Mouse (Mus musculus) megakaryocyte, embryonic 14.5 days (primary cell): ENCODE data around the gene Tnfrsf11a. TPM values are rescaled to one million over a fixed set of nuclear protein-coding genes. Genes with fewer than 3 reads are reported as not detected.

Experiments
- H3K27me3 ChIP-seq: replicated peaks from 2 replicates; pipeline ENCODE3; 2012; ENCODE audit warnings: inconsistent platforms
- H3K36me3 ChIP-seq: replicated peaks from 2 replicates; pipeline ENCODE3; 2012; ENCODE audit warnings: low read length, inconsistent platforms, mixed read lengths
- H3K4me1 ChIP-seq: 2 replicates; pipeline ENCODE4 v1.6.1; 2012; ENCODE audit warnings: inconsistent platforms
- H3K4me3 ChIP-seq: replicated peaks from 2 replicates; pipeline ENCODE3; 2012; ENCODE audit warnings: moderate library complexity, mild to moderate bottlenecking, inconsistent platforms
- H3K9me3 ChIP-seq: 2 replicates; pipeline ENCODE4 v1.6.1; 2012; ENCODE audit warnings: inconsistent platforms
- FLI1 ChIP-seq: IDR thresholded peaks from 2 replicates; pipeline ENCODE4 v1.6.1; 2012; ENCODE audit warnings: low read length, inconsistent platforms, mixed read lengths
- GATA1 ChIP-seq: IDR thresholded peaks from 3 replicates; pipeline ENCODE4 v1.6.1; 2012; ENCODE audit warnings: mixed read lengths, low read length, inconsistent platforms, borderline replicate concordance
- polyA plus RNA-seq: library from polyadenylated mRNA; stranded (reverse); fragments of >175 nt; gene quantifications from 2 replicates; pipeline ENCODE4 v1.2.3, GENCODE M21; 2012; ENCODE audit warnings: low replicate concordance; ENCODE audit not compliant: insufficient read depth

Tnfrsf11a gene
- polyA plus RNA-seq, 1 experiment = 0.21 TPM

- TF ChIP-seq FLI1 (no peak), GATA1 (no peak)
- H3K9me3 ChIP-seq = peaks cover 3% of the 10 kb centered on the region; the same call in 1 of the 2 replicates
- no peak overlapping the region for H3K4me3 ChIP-seq
- no peaks in the 10 kb centered on the region for H3K36me3 ChIP-seq
- peaks cover 14% of the 10 kb centered on the region for H3K27me3 ChIP-seq
- H3K4me1 ChIP-seq = peaks cover 11% of the 10 kb centered on the region; the same call in 1 of the 2 replicates
Observed at GRCm38 (mm10) chr1:105848806-105849205, 68.3 kb downstream of the Tnfrsf11a start.

DNA sequence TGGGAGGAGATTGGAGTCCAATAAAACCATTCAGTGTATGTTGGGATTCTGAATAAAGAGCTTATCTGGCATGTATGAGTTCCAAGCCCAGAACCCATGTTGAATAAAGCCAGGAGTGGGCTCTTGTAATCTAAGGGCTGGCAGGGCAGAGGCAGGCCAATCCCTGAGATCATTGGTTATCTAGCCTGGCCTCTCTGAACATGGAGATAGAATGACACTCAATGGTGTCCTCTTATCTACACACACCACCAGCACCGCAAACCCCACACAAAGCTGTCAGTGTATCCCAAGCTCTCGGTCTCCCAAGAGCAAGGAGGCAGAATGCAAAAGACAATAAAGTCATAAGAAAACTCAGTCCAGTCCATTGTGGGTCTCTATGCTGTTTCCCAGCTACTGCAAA is 70.8 kb downstream of the Tnfrsf11a start:
- H3K36me3 ChIP-seq = no peaks in the 10 kb centered on the region
- no peaks in the 10 kb centered on the region for H3K9me3 ChIP-seq
- H3K27me3 ChIP-seq = peaks cover 1% of the 10 kb centered on the region
- no peaks in the 10 kb centered on the region for H3K4me1 ChIP-seq
- H3K4me3 ChIP-seq = no peak overlapping the region
- TF ChIP-seq FLI1 (no peak), GATA1 (no peak)

DNA sequence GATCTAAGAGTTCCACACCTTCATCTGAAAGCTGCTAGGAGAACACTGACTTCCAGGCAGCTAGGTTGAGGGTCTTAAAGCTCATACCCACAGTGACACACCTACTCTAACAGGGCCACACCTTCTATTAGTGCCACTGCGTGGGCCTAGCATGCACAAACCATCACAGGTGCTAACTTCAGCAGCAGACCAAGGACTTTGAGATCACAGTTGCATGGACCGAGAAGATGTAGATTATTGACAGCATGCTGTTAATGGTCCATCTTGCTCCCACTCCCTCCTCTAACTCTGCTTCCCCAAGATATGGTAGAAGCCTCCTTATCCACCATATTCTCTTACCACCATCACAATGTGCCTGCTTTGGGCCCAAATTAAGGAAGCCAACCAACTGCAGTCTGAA is 79.2 kb downstream of the Tnfrsf11a start:
- TF ChIP-seq FLI1 = no peak
- TF ChIP-seq GATA1 = no peak
- peaks cover 10% of the 10 kb centered on the region for H3K4me1 ChIP-seq
- H3K36me3 ChIP-seq = no peaks in the 10 kb centered on the region
- no peaks in the 10 kb centered on the region for H3K27me3 ChIP-seq
- H3K4me3 ChIP-seq = no peak overlapping the region
- H3K9me3 ChIP-seq = no peaks in the 10 kb centered on the region

DNA sequence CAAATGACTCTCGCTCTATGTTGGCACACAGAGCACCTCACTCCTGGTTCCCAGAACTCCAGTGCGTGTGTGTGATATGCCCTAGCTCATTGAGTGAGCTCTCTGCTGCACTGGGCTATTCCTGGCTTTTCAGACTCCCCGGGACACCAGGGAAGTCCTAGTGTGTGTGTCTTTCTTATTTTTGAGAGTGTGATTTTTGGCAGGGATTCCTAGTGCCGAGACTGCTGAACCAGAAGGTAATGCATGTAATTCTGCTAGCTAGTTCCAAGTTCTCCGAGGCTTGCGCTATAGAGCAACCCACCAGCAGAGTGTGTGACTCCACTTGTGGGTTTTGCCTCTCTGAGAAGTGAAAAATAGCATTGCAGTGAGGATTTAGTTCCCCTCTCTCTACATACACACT is 96.1 kb downstream of the Tnfrsf11a start:
- H3K36me3 ChIP-seq = no peaks in the 10 kb centered on the region
- TF ChIP-seq FLI1 (no peak), GATA1 (no peak)
- H3K9me3 ChIP-seq = no peaks in the 10 kb centered on the region
- H3K4me3 ChIP-seq = no peak overlapping the region
- H3K4me1 ChIP-seq = peaks cover 10% of the 10 kb centered on the region; the same call in 1 of the 2 replicates
- H3K27me3 ChIP-seq = peaks cover 15% of the 10 kb centered on the region

DNA sequence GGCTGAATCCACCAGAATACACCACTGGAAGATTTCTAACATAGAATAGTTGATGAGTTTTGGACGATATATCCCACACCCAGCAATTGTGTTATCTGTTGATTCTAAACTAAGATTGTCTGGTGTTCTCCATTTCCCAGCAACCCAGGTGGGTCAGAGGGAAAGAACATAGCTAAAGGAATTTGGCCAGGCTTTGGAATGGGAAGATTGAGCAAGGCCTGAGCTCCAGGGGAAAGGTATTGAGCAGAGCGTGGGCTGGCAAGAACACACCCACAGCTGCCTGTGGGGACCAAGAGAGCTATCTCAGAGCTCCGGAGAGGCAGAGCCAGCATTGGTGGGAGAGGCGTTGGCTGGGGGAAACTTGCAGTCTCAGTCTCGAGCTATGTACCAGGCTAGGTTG is 97.3 kb downstream of the Tnfrsf11a start:
- Histone ChIP-seq H3K27me3 (peaks cover 11% of the 10 kb centered on the region), H3K4me3 (no peak overlapping the region), H3K9me3 (no peaks in the 10 kb centered on the region), H3K4me1 (peaks cover 10% of the 10 kb centered on the region), H3K36me3 (no peaks in the 10 kb centered on the region)
- TF ChIP-seq FLI1 (no peak), GATA1 (no peak)

- Histone ChIP-seq H3K4me3 (no peak overlapping the region), H3K36me3 (no peaks in the 10 kb centered on the region), H3K4me1 (peaks cover 17% of the 10 kb centered on the region), H3K9me3 (no peaks in the 10 kb centered on the region), H3K27me3 (peaks cover 11% of the 10 kb centered on the region)
- TF ChIP-seq FLI1 (no peak), GATA1 (no peak)
Observed at GRCm38 (mm10) chr1:105878416-105878815, 97.9 kb downstream of the Tnfrsf11a start.

GRCm38 (mm10) chr1:105880555-105881304 is 100.2 kb downstream of the Tnfrsf11a start:
- TF ChIP-seq GATA1 (no peak), FLI1 (no peak)
- no peaks in the 10 kb centered on the region for H3K36me3 ChIP-seq
- H3K4me3 ChIP-seq = no peak overlapping the region
- peaks cover 28% of the 10 kb centered on the region for H3K4me1 ChIP-seq
- H3K27me3 ChIP-seq = peaks cover 11% of the 10 kb centered on the region
- no peaks in the 10 kb centered on the region for H3K9me3 ChIP-seq

DNA sequence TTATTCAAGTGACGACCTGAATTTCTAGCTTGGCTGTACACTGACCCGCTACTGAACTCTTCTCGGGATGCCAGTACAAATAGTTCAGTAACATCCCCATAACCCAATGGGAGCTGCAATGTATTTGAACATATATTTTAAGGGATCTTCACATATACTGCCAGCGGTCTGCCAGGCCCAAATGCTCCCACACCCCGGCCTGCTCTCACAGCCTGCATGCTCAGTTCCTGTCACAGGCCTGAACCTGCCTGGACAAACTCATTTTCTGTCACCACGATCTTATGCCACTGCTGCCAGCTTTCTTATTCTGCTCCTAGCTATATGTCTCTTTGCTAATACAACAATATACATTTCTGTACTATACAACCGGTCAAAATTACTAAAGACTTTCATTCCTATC is 100.9 kb downstream of the Tnfrsf11a start:
- H3K9me3 ChIP-seq = no peaks in the 10 kb centered on the region
- no peak for TF ChIP-seq FLI1
- no peak for TF ChIP-seq GATA1
- no peaks in the 10 kb centered on the region for H3K36me3 ChIP-seq
- peaks cover 13% of the 10 kb centered on the region for H3K27me3 ChIP-seq
- H3K4me1 ChIP-seq = peaks cover 28% of the 10 kb centered on the region
- no peak overlapping the region for H3K4me3 ChIP-seq

- peaks cover 28% of the 10 kb centered on the region for H3K4me1 ChIP-seq
- no peak for TF ChIP-seq FLI1
- TF ChIP-seq GATA1 = no peak
- H3K9me3 ChIP-seq = no peaks in the 10 kb centered on the region
- no peaks in the 10 kb centered on the region for H3K36me3 ChIP-seq
- H3K4me3 ChIP-seq = no peak overlapping the region
- peaks cover 16% of the 10 kb centered on the region for H3K27me3 ChIP-seq
Observed at GRCm38 (mm10) chr1:105883498-105883897, 103.0 kb downstream of the Tnfrsf11a start.

DNA sequence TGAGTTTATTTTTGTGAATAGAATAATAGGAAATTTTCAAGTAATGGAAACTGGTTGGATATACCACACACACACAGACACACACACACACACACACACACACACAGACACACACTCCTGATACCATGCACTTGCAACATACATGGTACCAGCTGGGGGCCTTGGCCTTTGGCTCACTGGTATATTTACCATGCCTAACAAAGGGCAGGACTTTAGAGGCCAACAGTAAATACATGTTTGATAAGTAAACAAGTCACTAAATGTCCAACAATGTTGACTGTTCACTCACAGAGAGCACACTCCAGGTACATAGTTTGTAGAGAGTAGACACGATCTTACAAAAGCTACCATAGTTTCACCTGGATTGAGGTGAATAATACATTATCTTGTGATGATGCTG is 104.6 kb downstream of the Tnfrsf11a start:
- peaks cover 21% of the 10 kb centered on the region for H3K4me1 ChIP-seq
- no peaks in the 10 kb centered on the region for H3K9me3 ChIP-seq
- no peaks in the 10 kb centered on the region for H3K36me3 ChIP-seq
- H3K4me3 ChIP-seq = no peak overlapping the region
- TF ChIP-seq GATA1 (no peak), FLI1 (no peak)
- peaks cover 26% of the 10 kb centered on the region for H3K27me3 ChIP-seq
